Mouse (Mus musculus) cerebellum, adult (tissue): Measurements from ENCODE around the gene Rhbdl2.

Source experiments
- ATAC-seq: cut with Nextera tagmentation; 2 replicates; pipeline ENCODE4 v1.9.2; 2017; ENCODE audit warnings: mild to moderate bottlenecking, moderate library complexity, mixed read lengths; ENCODE audit not compliant: insufficient number of reproducible peaks, low FRiP score, low TSS enrichment

Rhbdl2 gene

GRCm38 (mm10) chr4:123810475-123811295 lies 23.0 kb downstream of the Rhbdl2 start:
- ATAC-seq: no peak

- ATAC-seq: no peak
Measured at GRCm38 (mm10) chr4:123812525-123812924, 24.9 kb downstream of the Rhbdl2 start.

- ATAC-seq: no peak
Measured at GRCm38 (mm10) chr4:123814030-123814501, 26.4 kb downstream of the Rhbdl2 start.

- ATAC-seq: no peak
Measured at GRCm38 (mm10) chr4:123819093-123819610, 31.5 kb downstream of the Rhbdl2 start.

- no peak for ATAC-seq
Measured at GRCm38 (mm10) chr4:123842126-123842525, 54.5 kb downstream of the Rhbdl2 start.

GRCm38 (mm10) chr4:123856888-123857287 lies 69.2 kb downstream of the Rhbdl2 start:
- ATAC-seq: no peak

- ATAC-seq: no peak
Measured at GRCm38 (mm10) chr4:123858090-123858489, 70.4 kb downstream of the Rhbdl2 start.

- ATAC-seq: no peak
Measured at GRCm38 (mm10) chr4:123859379-123859778, 71.7 kb downstream of the Rhbdl2 start, which contains the start of gene 4933427I04Rik. TSS of gene 4933427I04Rik (plus strand) at chr4:123859679.

GRCm38 (mm10) chr4:123859803-123860202 lies 72.1 kb downstream of the Rhbdl2 start:
- no peak for ATAC-seq

GRCm38 (mm10) chr4:123860621-123861020 lies 72.9 kb downstream of the Rhbdl2 start:
- no peak for ATAC-seq
